Mouse (Mus musculus) spleen, adult 2 months (tissue): ENCODE data around the gene 1810024B03Rik. TPM values are rescaled to one million over a fixed set of nuclear protein-coding genes. Genes with fewer than 3 reads are reported as not detected.

ENCODE experiments used
- DNase-seq, 2 experiments: peaks; one replicate each; pipeline versions ENCODE4 v3.0.0 to v3.0.0-alpha.2; 2012 to 2021; ENCODE audit warnings: low spot score in 2 of 2, low read depth in 1 of 2
- H3K27ac ChIP-seq: fragments of 200-500 bp; 2 replicates; pipeline ENCODE4 v1.5.1; 2012; ENCODE audit warnings: low read length, inconsistent platforms; ENCODE audit not compliant: insufficient read depth
- H3K27me3 ChIP-seq: fragments of 200-500 bp; 2 replicates; pipeline ENCODE4 v1.6.1; 2012; ENCODE audit warnings: mild to moderate bottlenecking, moderate library complexity, low read length, inconsistent platforms; ENCODE audit not compliant: control insufficient read depth, insufficient read depth
- H3K36me3 ChIP-seq: fragments of 200-500 bp; 2 replicates; pipeline ENCODE4 v1.6.1; 2012; ENCODE audit warnings: mild to moderate bottlenecking, low read length, inconsistent platforms; ENCODE audit not compliant: control insufficient read depth, insufficient read depth
- H3K4me1 ChIP-seq: fragments of 200-500 bp; 2 replicates; pipeline ENCODE4 v1.6.1; 2011; ENCODE audit warnings: inconsistent platforms; ENCODE audit not compliant: control insufficient read depth, insufficient read depth, insufficient read length
- H3K4me3 ChIP-seq: fragments of 200-500 bp; 2 replicates; pipeline ENCODE4 v1.5.1; 2011; ENCODE audit warnings: mild to moderate bottlenecking, inconsistent platforms; ENCODE audit not compliant: insufficient read depth, insufficient read length; ENCODE audit errors: extremely low read depth
- CTCF ChIP-seq: fragments of 200-500 bp; IDR thresholded peaks from 2 replicates; pipeline ENCODE4 v1.5.1; 2011; ENCODE audit warnings: mild to moderate bottlenecking, inconsistent platforms; ENCODE audit not compliant: insufficient read depth, insufficient read length, insufficient replicate concordance; ENCODE audit errors: extremely low read depth
- POLR2A ChIP-seq: fragments of 200-500 bp; IDR thresholded peaks from 2 replicates; pipeline ENCODE4 v1.6.1; 2011; ENCODE audit warnings: low read depth, low read length, inconsistent platforms
- WGBS: fragments of 180-500 bp; shearing (Covaris S2); methylation state at CpG from one replicate; pipeline ENCODE4 v1.1.7; 2018; 5-methylcytosine and 5-hydroxymethylcytosine counted together
- polyA plus RNA-seq: library from polyadenylated mRNA; depleted of rRNA; stranded (reverse); fragments of >200 nt; gene quantifications from 2 replicates; pipeline ENCODE4 v1.2.3, GENCODE M21; 2012; rRNA removed

1810024B03Rik gene
- polyA plus RNA-seq: 0.60 and 0.76 TPM in 2 replicates

GRCm38 (mm10) chr2:127207547-127208451 lies at the start of gene 1810024B03Rik, which contains the start of gene Snrnp200:
TSS of gene 1810024B03Rik (minus strand) at chr2:127208280.
TSS of gene Snrnp200 (plus strand) at chr2:127208386.
- 10% methylated on average over 36 of the region's 36 CpGs for WGBS

GRCm38 (mm10) chr2:127255294-127255693 lies 47.2 kb upstream of the 1810024B03Rik start:
- TF ChIP-seq CTCF: no peak
- no peak for TF ChIP-seq POLR2A
- Histone ChIP-seq H3K36me3 (peaks cover 29% of the 10 kb centered on the region), H3K4me3 (no peak overlapping the region), H3K27me3 (no peaks in the 10 kb centered on the region), H3K4me1 (no peaks in the 10 kb centered on the region), H3K27ac (no peak overlapping the region)
- 86% methylated on average over 6 of the region's 6 CpGs for WGBS
- no peak for DNase-seq

More at GRCm38 (mm10) chr2:127207547-127208451, at the start of gene 1810024B03Rik, which contains the start of gene Snrnp200:
- H3K36me3 ChIP-seq: peaks cover 15% of the 10 kb centered on the region
- H3K4me3 ChIP-seq: peak within 1 kb of the TSS; percentile 91
- H3K27me3 ChIP-seq: no peaks in the 10 kb centered on the region
- H3K27ac ChIP-seq: peak within 1 kb of the TSS; percentile 82
- TF ChIP-seq POLR2A (peak; percentile 56), CTCF (no peak)
- DNase-seq: peak; percentile 91 to 97
- H3K4me1 ChIP-seq: peaks cover 3% of the 10 kb centered on the region

GRCm38 (mm10) chr2:127254604-127255134 lies 46.6 kb upstream of the 1810024B03Rik start:
- WGBS: 88% methylated on average over 3 of the region's 3 CpGs
- Histone ChIP-seq H3K27me3 (no peaks in the 10 kb centered on the region), H3K36me3 (peaks cover 29% of the 10 kb centered on the region), H3K4me3 (no peak overlapping the region), H3K27ac (no peak overlapping the region), H3K4me1 (no peaks in the 10 kb centered on the region)
- no peak for TF ChIP-seq POLR2A
- no peak for TF ChIP-seq CTCF
- no peak for DNase-seq

GRCm38 (mm10) chr2:127252787-127253186 lies 44.7 kb upstream of the 1810024B03Rik start:
- DNase-seq: no peak
- Histone ChIP-seq H3K27me3 (no peaks in the 10 kb centered on the region; the same call in 1 of the 2 replicates), H3K4me3 (no peak overlapping the region), H3K27ac (no peak overlapping the region), H3K4me1 (no peaks in the 10 kb centered on the region), H3K36me3 (peaks cover 16% of the 10 kb centered on the region)
- TF ChIP-seq POLR2A (no peak), CTCF (no peak)
- 90% methylated on average over 5 of the region's 5 CpGs for WGBS

- Histone ChIP-seq H3K36me3 (peaks cover 9% of the 10 kb centered on the region), H3K27me3 (no peaks in the 10 kb centered on the region; the same call in 1 of the 2 replicates), H3K27ac (no peak overlapping the region), H3K4me1 (peaks cover under 1% of the 10 kb centered on the region; the same call in 1 of the 2 replicates), H3K4me3 (no peak overlapping the region)
- no peak for TF ChIP-seq CTCF
- TF ChIP-seq POLR2A: no peak
- no peak for DNase-seq
- 82% methylated on average over 3 of the region's 3 CpGs for WGBS
Observed at GRCm38 (mm10) chr2:127251880-127252527, 43.9 kb upstream of the 1810024B03Rik start.

- WGBS: 91% methylated on average over 3 of the region's 3 CpGs
- TF ChIP-seq POLR2A (no peak), CTCF (no peak)
- Histone ChIP-seq H3K4me1 (peaks cover 2% of the 10 kb centered on the region; the same call in 1 of the 2 replicates), H3K27ac (no peak overlapping the region), H3K4me3 (no peak overlapping the region), H3K36me3 (peaks cover 3% of the 10 kb centered on the region; the same call in 1 of the 2 replicates), H3K27me3 (no peaks in the 10 kb centered on the region; the same call in 1 of the 2 replicates)
- DNase-seq: no peak
Observed at GRCm38 (mm10) chr2:127251457-127251856, 43.4 kb upstream of the 1810024B03Rik start.
